Mouse (Mus musculus): ENCODE results near the gene Shank1.

The Shank1 gene

GRCm38 (mm10) chr7:44304775-44305641 is 5.0 kb upstream of the Shank1 start:
- peak; percentile 98 for DNase-seq

- peak in 1 of 2 experiments; percentile 60 for DNase-seq
These were observed 4.4 kb upstream of the Shank1 start for GRCm38 (mm10) chr7:44305686-44306085.

GRCm38 (mm10) chr7:44306516-44307240 is 3.4 kb upstream of the Shank1 start, which contains the start of gene Clec11a:
Gene Clec11a (minus strand): TSS chr7:44306902.
- DNase-seq, result no peak

DNA sequence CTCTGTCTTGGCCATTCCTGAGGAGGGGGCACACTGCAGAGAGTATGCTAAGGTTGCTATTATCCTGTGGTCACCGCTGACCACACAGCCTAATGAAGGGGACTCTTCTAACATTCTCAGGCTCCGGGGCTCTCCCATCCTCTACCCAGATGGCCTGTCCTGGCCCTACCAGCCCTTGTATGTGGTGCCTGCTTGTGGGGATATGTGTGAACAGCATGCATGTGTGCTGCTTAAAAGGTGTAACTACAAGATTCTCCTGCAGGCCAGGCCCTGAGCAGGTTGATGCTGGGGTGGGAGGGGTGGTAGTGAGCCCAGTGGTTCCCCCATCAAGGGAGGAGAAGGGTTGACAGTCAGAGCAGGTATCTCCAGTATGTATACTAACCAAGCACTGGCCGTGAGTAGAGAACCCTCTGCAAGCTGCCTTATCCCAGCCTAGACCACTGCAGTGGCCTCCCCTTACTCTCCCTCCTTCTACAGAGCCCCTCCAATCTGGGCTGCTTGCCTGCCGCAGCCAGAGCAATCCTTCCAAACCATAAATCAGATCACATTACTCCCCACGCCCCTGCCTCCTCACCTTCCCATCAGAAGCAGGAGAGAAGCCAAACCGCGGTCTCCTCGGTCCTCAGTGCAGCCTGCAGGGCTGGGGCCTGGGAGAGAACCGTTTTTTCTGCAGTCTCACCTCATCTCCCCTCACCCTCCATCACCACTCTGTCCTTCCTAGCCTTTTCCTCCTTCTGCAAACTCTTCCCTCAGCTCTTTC is 2.6 kb upstream of the Shank1 start:
- no peak for DNase-seq

DNA sequence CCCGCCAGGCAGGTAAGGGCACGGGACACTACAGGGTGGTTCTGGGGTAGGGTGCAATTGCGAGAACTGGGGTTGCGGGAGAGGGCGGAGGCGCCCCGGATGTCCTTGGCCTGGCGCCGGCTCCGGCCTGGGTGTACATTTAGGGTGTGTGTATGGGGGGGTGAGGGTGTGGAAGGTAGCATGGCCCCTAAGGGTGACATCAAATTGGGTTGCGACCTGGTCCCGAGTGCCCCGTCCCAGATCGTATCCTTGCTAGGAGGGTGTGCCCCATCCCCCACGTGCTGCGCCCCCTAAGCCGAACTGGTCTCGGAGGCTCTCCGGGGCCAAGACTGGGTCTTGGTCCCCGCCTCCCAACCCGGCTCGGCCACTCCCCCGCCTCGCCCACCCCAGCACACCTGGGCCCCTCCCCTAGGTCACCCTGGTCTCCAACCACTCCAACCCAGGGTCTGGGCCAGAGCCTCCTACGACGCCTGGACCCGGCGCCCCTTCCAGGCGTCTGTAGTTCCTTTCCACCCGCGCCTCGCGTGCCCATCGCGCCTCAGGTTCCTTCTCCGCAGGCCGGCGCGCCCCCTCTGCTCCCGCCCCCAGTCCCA is 328 bp downstream of the Shank1 start:
- peak; percentile 40 to 47 for DNase-seq

DNA sequence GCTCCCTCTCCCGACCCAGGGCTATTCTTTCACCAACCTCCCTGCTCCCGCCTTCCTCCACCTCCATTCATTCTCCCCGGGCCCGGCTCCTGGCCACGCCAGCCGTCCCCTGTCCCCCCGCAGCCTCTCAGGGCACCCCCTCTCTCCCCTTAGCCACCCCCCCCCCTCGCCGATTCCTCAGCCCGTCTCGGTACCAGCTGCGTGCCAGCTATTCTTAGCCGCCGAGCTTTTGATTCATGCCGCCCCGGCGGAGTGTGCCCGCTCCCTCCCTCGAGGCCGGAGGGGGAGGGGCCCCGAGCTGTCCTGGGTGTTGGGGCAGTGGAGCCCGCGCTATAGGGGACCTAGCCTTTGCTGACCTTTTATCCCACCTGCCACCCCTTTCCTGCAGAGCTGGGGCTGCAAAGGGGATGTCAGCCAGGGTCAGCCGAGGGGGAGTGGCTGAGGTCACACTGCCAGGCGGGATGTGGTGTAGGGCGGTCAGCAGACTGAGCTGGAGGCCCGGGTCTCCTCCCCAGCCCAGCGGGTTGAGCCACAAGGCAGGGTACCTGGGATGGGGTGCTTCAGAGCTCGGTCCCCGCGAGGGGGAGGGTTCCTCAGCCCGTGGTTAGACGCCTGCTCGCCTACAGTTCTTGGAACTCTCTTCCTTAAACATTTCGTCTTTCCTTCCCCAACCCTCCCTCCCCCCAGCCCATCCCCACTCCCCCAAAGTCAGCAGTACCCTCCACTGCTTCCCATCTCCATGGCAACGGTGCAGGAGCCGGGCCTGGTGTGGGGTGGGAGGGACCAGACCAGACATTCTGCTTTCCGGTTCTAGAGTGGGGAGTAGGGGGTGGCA is 1.0 kb downstream of the Shank1 start:
- peak; percentile 39 to 68 for DNase-seq

- peak in 1 of 2 experiments; percentile 37 for DNase-seq
These were observed 1.8 kb downstream of the Shank1 start for GRCm38 (mm10) chr7:44311713-44312304.

DNA sequence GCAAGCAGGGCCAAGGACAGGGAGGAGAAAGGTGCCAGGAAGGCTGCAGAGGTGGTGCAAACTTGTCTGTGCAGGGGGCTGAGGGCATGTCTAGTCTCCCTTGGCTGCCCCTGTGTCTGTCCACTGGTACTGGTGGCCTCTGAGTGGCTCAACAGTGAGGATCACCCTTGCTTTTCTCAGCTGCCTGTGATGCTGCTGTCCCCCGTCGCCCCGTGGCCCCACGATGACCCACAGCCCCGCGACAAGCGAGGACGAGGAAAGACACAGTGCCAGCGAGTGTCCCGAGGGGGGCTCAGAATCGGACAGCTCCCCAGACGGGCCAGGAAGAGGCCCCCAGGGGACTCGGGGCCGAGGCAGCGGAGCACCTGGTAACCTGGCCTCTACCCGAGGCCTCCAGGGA is 2.4 kb downstream of the Shank1 start:
- no peak for DNase-seq

DNA sequence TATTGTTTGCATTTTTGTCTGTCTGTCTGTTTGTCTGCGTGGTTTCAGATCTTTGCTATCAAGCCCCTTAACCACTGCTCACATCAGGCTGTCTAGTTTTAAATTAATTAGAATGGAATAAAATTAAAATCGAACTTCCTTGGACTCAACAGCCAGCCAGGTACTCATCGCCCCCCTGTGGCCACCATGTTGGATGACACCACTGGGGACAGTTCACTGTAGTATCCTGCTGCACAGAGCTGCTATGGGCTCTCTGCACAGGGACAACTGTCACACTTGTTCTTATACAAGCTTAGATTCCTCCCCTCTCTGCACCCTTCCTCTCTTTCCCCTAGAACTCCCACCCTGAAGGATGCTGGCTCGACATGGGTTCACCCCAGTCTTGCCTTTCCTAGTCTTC is 7.9 kb downstream of the Shank1 start:
- peak; percentile 51 to 70 for DNase-seq

- DNase-seq, result peak; percentile 76 to 86
These were observed 10.8 kb downstream of the Shank1 start for GRCm38 (mm10) chr7:44320886-44321285.

DNA sequence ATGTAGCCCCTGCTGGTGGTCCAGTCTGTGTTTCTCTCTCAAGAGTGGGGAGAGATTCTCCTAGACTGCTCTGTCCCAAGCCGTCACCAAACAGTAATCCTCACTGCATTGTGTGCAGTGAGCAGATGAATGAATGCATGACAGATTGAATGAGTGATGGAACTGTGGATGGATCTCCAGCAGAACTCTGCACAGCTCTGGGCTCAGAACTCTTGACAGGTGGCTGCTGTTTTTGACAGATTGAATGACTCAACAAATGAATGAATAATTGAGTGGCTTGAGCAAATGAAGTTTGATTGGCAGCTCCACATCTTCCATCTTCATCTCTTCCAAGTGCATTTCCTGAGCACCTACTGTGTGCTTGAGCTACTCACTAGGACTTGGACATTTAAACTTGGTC is 12.2 kb downstream of the Shank1 start:
- DNase-seq, result no peak

- peak in 1 of 2 experiments; percentile 6 for DNase-seq
These were observed 16.6 kb downstream of the Shank1 start for GRCm38 (mm10) chr7:44326614-44327013.

DNA sequence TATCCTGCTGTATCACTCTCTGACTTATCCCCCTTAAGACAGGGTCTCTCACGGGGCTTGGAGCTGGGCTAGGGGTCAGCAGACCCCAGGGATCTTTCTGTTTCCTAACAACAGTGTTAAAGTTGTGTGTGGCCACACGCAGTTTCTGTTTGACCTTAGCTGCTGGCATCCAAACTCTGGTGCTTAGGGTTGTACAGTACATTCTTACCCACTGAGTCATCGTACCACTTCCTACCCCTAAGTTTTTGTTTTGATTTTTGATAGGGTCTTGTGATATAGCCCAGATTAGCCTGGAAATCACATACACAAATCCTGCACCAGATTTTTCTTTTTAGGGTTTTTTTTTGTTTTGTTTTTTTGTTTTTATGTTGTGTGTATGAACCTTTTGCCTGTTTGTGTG is 22.3 kb downstream of the Shank1 start:
- no peak for DNase-seq

DNA sequence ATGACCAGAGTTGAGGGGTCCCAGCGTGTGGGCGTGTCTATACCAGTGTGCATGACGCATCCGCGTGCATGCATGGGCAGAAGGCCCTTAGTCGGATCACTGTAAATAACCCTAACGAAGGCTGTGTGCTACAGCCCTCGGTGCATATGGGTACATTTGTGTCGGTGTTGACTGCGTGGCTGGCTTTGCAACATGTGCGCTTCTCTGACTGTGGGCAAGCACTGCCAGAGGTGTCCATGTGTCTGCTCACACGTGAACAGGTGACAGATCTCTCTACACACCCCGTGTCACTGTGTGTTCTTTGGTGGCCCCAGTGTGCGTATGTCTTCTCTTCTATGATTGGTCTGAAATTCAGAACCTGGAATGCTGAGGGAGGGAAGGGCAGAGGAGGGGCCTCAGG is 24.1 kb downstream of the Shank1 start:
- DNase-seq, result peak in 1 of 2 experiments; percentile 8

DNA sequence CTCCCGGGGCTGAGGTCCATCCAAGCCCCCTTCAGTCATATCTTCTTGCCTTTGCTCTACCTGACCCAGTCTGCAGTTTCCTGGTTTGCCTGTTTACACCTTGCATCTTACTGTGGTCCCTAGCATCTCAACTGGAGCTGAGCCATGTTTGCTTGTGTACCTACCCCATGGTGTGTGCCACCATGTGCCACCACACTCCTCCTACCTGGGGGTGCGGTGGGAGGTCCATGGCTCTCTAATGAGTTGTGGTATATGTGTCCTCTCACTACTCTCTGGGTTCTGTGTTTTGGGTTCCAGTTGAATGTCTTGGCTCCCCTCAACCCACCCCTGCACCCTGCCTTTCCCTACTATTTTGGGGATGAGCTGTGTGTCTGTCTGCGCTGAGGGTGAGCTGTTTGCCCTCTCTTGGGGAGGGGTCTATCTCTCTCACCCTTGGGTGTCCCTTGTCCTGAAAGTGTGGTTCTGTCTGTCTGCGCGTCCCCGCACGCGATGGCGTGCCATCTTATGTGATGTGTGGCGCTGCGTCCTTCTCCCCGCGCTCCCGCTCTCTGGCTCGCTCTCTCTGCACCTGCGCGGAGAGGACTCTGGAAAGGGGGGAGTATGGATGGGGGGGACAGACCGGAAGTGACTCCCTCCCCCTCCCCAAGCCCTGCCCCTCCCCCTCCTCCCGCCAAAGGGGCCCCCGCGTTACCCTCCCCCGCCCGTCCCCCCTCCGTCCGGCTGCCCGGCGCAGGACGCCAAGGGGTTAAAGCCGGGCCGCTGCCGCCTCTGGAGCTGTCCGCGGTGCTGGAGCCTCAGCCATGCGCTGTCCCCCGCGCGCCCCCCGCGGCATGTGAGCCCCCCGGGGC is 25.2 kb downstream of the Shank1 start:
- DNase-seq, result peak; percentile 78 to 83

DNA sequence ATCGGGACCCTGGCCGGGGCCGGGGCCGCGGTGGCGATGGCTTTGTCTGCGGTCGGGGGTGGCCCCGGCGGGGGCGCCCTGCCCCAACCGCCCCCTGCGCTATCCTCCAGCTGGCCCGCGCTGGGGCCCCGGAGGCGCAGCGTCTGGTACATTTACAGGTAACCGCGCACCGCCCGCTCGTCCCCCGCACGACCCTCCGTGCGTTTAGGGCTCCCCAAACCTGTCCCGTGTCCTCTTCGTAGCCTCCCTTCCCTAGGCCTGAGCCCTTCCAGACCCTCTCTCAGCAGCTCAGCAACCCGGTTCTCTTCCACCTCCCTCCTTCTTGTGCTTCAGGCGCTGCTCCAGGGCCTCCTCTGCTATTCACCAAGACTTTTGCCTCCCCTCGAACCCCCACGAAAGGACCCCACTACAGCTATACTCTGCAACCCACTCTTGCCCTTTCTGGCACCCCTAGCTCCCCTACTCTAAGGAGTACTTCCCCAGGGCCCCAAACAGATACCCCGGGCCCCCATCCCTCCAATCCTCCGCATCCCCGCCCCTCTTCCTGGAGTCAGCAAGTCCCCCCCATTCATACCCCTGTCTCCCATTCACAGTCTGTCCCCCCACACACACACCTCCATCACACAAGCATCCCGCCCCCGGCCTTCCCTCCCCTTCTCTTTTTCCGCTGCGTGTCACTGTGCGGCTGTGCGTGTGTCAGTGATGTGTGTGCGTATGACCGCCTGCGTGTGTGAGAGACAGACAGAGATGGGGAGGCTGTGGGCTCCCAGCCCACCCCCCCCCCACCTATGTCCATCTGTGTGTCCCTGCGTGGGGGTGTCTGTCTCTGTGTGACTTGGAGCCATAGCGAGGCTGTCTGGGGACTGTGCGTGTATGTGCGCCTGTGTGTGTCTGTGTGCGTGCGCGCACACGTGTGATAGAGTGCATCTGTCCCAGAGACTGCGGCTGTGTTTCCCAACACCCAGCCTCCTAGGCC is 26.3 kb downstream of the Shank1 start:
- DNase-seq, result peak; percentile 75 to 79

GRCm38 (mm10) chr7:44337121-44337849 is 27.2 kb downstream of the Shank1 start:
- DNase-seq, result peak; percentile 49 to 53

DNA sequence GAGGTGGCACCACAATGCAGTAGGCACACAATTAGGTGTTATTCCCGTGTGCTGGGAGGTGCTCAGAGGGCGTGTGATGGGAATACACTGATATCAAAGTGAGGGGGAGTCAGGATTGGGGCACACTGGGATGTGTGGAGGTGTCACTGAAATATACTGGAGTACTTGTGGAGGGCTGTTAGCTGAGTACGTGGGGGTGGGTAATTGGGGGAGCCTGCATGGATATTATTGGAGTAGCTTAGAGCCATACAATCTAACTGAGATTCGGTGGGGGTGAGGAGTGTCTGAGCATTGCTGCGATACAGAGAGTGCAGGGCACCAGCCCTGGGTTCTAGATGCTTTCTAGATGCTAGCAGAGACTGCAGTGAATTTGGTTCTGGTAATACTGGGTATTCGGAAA is 30.2 kb downstream of the Shank1 start:
- no peak for DNase-seq

Data from cerebellum, postnatal 25 days (tissue).